Mouse (Mus musculus): ENCODE data around the gene Ndufa7.

GRCm38 (mm10) chr17:33842966-33843795 is 18.8 kb downstream of the Ndufa7 start, which contains the start of gene Cd320:
- TF ChIP-seq CTCF (IDR thresholded peaks at IDR 0.05; ENCODE audit: low read depth): no peak
- TF ChIP-seq EP300 (IDR thresholded peaks at IDR 0.05; ENCODE audit: low read depth): no peak

Measured in liver, embryonic 14.5 days (tissue).